Mouse (Mus musculus): ENCODE data around the gene Rad51b.

Rad51b gene

GRCm38 (mm10) chr12:79647976-79648375 is 350.9 kb downstream of the Rad51b start:
- no peak for DNase-seq (ENCODE audit: low spot score in 2 of 2)

GRCm38 (mm10) chr12:79648812-79649700 is 352.0 kb downstream of the Rad51b start:
- DNase-seq (ENCODE audit: low spot score in 2 of 2) = no peak

- no peak for DNase-seq (ENCODE audit: low spot score in 2 of 2)
Measured at GRCm38 (mm10) chr12:79649796-79650195, 352.7 kb downstream of the Rad51b start.

- DNase-seq (ENCODE audit: low spot score in 2 of 2) = no peak
Measured at GRCm38 (mm10) chr12:79655138-79655537, 358.1 kb downstream of the Rad51b start.

- no peak for DNase-seq (ENCODE audit: low spot score in 2 of 2)
Measured at GRCm38 (mm10) chr12:79658861-79659260, 361.8 kb downstream of the Rad51b start.

GRCm38 (mm10) chr12:79661270-79661669 is 364.2 kb downstream of the Rad51b start:
- peak in 1 of 2 experiments; percentile 28 for DNase-seq (ENCODE audit: low spot score in 2 of 2)

GRCm38 (mm10) chr12:79663131-79663892 is 366.2 kb downstream of the Rad51b start:
- DNase-seq (ENCODE audit: low spot score in 2 of 2) = peak; percentile 44 to 52

- DNase-seq (ENCODE audit: low spot score in 2 of 2) = no peak
Measured at GRCm38 (mm10) chr12:79663893-79664574, 367.0 kb downstream of the Rad51b start.

- DNase-seq (ENCODE audit: low spot score in 2 of 2) = no peak
Measured at GRCm38 (mm10) chr12:79674846-79675439, 377.9 kb downstream of the Rad51b start.

- no peak for DNase-seq (ENCODE audit: low spot score in 2 of 2)
Measured at GRCm38 (mm10) chr12:79675440-79676176, 378.5 kb downstream of the Rad51b start.

GRCm38 (mm10) chr12:79676251-79676650 is 379.2 kb downstream of the Rad51b start:
- no peak for DNase-seq (ENCODE audit: low spot score in 2 of 2)

- DNase-seq (ENCODE audit: low spot score in 2 of 2) = no peak
Measured at GRCm38 (mm10) chr12:79676896-79677295, 379.8 kb downstream of the Rad51b start.

GRCm38 (mm10) chr12:79679251-79679901 is 382.3 kb downstream of the Rad51b start:
- DNase-seq (ENCODE audit: low spot score in 2 of 2) = no peak

- DNase-seq (ENCODE audit: low spot score in 2 of 2) = peak; percentile 49 to 65
Measured at GRCm38 (mm10) chr12:79679941-79680697, 383.0 kb downstream of the Rad51b start.

GRCm38 (mm10) chr12:79680698-79681072 is 383.6 kb downstream of the Rad51b start:
- DNase-seq (ENCODE audit: low spot score in 2 of 2) = no peak

- DNase-seq (ENCODE audit: low spot score in 2 of 2) = no peak
Measured at GRCm38 (mm10) chr12:79681571-79681970, 384.5 kb downstream of the Rad51b start.

GRCm38 (mm10) chr12:79683350-79683749 is 386.3 kb downstream of the Rad51b start:
- DNase-seq (ENCODE audit: low spot score in 2 of 2) = no peak

GRCm38 (mm10) chr12:79683759-79684158 is 386.7 kb downstream of the Rad51b start:
- no peak for DNase-seq (ENCODE audit: low spot score in 2 of 2)

- no peak for DNase-seq (ENCODE audit: low spot score in 2 of 2)
Measured at GRCm38 (mm10) chr12:79684338-79684737, 387.3 kb downstream of the Rad51b start.

Measured in frontal cortex, postnatal 10 days (tissue).